Mouse (Mus musculus): ENCODE measurements around the gene Acap2. TPM values are rescaled to one million over a fixed set of nuclear protein-coding genes. Genes with fewer than 3 reads are reported as not detected.

The Acap2 gene
- 26.3 and 27.2 TPM in 2 replicates for polyA plus RNA-seq (2014; fragmentation: Nextera tagmentation; extraction: Ambion mirVana)

DNA sequence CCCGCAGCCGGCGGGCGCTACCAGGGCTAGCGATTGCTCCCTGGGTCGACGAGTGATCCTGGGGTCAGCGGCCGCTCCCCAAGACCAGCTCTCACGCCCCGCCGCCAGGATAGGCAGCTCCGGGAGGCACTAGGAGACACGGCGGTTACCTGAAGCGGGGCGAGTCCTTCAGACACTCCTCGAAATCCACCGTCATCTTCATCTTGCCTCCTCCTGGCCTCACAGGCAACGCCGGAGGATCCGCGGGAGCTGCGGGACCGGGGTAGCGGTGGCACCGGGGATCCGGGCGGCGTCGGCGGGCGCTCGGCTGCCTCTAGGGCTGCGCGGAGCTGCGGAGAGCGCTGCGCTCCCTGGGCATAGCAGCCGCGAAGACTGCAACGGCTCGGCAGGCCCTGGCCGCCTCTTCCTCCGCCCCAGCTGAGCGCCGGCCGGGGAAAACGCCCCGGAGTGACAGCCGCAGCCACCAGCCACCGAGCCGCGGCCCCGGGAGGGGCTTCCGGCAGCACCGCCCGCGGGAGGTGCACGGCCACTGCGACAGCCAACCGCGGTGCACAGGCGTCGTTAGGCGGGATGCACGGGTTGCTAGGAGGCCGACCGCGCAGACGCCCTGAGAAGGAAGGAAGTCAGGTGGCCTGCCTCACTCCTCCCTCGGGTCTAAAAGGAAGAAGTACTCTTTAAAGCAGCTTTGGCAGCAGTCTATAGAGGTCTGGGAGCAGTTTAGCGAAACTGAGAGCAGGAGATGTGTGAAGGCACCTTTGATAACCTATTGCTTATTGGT is at the start of gene Acap2:
Gene Acap2, minus strand, starts transcription at position 456 of the 778 bp plus-strand sequence.
- no peaks in the 10 kb centered on the region for H3K27me3 ChIP-seq (replicated peaks; ENCODE audit: control insufficient read depth, insufficient read depth, low read length)
- H3K4me3 ChIP-seq (ENCODE audit: low read depth, low read length), result peak within 1 kb of the TSS; percentile 94
- peak within 1 kb of the TSS; percentile 95 for H3K27ac ChIP-seq (replicated peaks; ENCODE audit: low read depth, low read length)
- peaks cover 13% of the 10 kb centered on the region; the same call in 1 of the 2 replicates for H3K4me1 ChIP-seq (ENCODE audit: control insufficient read depth, insufficient read depth, low read length)
- peak; percentile 99 for DNase-seq (ENCODE audit: low spot score)
- no peaks in the 10 kb centered on the region for H3K36me3 ChIP-seq (ENCODE audit: control insufficient read depth, insufficient read depth, low read length)
- ATAC-seq (ENCODE audit: low read depth), result peak; percentile 99
- peak within 1 kb of the TSS; percentile 83 for H3K4me2 ChIP-seq (ENCODE audit: low read depth, low read length)
- WGBS, result under 1% methylated on average over 30 of the region's 73 CpGs
- no peaks in the 10 kb centered on the region for H3K9me3 ChIP-seq (ENCODE audit: control insufficient read depth, low read length)
- H3K9ac ChIP-seq (ENCODE audit: low read depth, low read length), result peak within 1 kb of the TSS; percentile 94

DNA sequence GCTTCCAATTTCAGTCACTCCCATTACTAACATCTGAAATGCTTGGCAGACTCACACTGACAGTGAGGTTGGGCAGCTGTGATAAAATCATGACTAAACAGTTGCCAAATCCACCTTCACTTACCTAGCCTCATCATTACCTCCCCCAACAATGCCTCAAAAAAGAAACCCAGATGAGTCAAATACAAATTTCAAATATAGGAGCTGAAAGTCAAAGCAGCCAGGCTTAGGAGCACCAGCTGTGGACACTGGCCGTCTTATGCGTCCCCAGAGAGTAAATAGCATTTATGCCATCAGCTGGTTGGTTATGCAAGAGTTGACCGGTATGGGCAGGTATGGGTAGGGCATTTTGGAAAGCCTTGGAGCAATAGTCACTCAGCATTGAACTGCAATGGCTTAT is 48.4 kb upstream of the Acap2 start:
- Histone ChIP-seq H3K9me3 (ENCODE audit: control insufficient read depth, low read length) (no peaks in the 10 kb centered on the region), H3K4me2 (ENCODE audit: low read depth, low read length) (no peak overlapping the region), H3K36me3 (ENCODE audit: control insufficient read depth, insufficient read depth, low read length) (peaks cover 17% of the 10 kb centered on the region), H3K9ac (ENCODE audit: low read depth, low read length) (no peak overlapping the region), H3K4me3 (ENCODE audit: low read depth, low read length) (no peak overlapping the region), H3K27me3 (replicated peaks; ENCODE audit: control insufficient read depth, insufficient read depth, low read length) (no peaks in the 10 kb centered on the region), H3K4me1 (ENCODE audit: control insufficient read depth, insufficient read depth, low read length) (no peaks in the 10 kb centered on the region), H3K27ac (replicated peaks; ENCODE audit: low read depth, low read length) (no peak overlapping the region)
- WGBS, result 86% methylated on average over 3 of the region's 3 CpGs
- no peak for ATAC-seq (ENCODE audit: low read depth)
- no peak for DNase-seq (ENCODE audit: low spot score)

DNA sequence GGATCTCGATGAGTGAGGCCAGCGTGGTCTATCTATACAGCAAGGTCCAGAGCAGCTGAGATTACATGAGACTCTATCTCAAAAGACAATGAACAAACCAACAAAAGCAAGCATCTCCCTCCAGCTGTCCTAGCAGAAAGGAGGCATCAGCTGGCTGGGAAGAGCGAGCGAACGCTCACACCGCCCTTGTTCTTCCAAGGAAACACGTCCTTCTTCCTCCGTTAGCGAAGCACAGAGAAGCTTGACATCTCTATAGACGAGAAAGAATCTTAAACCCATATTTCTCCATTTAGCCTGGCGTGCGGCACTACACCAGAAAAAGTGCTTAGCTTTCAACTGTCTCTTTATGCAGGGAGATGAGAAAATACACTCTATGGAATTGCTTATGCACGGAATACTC is 47.7 kb upstream of the Acap2 start:
- H3K9ac ChIP-seq (ENCODE audit: low read depth, low read length), result no peak overlapping the region
- no peaks in the 10 kb centered on the region for H3K9me3 ChIP-seq (ENCODE audit: control insufficient read depth, low read length)
- no peak overlapping the region for H3K4me3 ChIP-seq (ENCODE audit: low read depth, low read length)
- WGBS, result 90% methylated on average over 13 of the region's 13 CpGs
- H3K4me2 ChIP-seq (ENCODE audit: low read depth, low read length), result no peak overlapping the region
- H3K36me3 ChIP-seq (ENCODE audit: control insufficient read depth, insufficient read depth, low read length), result peaks cover 17% of the 10 kb centered on the region
- ATAC-seq (ENCODE audit: low read depth) (no peak), DNase-seq (ENCODE audit: low spot score) (no peak)
- H3K27me3 ChIP-seq (replicated peaks; ENCODE audit: control insufficient read depth, insufficient read depth, low read length), result no peaks in the 10 kb centered on the region
- no peak overlapping the region for H3K27ac ChIP-seq (replicated peaks; ENCODE audit: low read depth, low read length)
- H3K4me1 ChIP-seq (ENCODE audit: control insufficient read depth, insufficient read depth, low read length), result no peaks in the 10 kb centered on the region

DNA sequence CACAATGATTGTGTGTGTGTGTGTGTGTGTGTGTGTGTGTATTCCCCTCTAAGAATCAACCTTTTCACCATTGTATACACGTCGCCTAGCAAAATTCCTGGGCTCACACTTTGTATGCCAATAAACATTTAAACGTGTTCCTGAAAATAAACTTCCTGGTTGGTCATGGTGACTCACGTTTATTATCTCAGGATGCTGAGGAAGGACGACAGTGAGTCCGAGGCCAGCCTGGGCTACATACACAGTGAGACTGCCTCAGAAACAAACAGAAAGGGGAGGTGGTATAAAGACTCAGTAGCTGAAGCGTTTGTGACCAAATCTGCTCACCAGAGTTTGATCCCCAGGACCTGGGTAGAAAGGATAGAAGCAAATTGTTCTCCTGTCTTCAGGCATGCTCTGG is 46.4 kb upstream of the Acap2 start:
- H3K9ac ChIP-seq (ENCODE audit: low read depth, low read length), result no peak overlapping the region
- no peaks in the 10 kb centered on the region for H3K4me1 ChIP-seq (ENCODE audit: control insufficient read depth, insufficient read depth, low read length)
- DNase-seq (ENCODE audit: low spot score) (no peak), ATAC-seq (ENCODE audit: low read depth) (no peak)
- H3K27me3 ChIP-seq (replicated peaks; ENCODE audit: control insufficient read depth, insufficient read depth, low read length), result no peaks in the 10 kb centered on the region
- 84% methylated on average over 7 of the region's 7 CpGs for WGBS
- H3K36me3 ChIP-seq (ENCODE audit: control insufficient read depth, insufficient read depth, low read length), result peaks cover 11% of the 10 kb centered on the region
- H3K27ac ChIP-seq (replicated peaks; ENCODE audit: low read depth, low read length), result no peak overlapping the region
- no peak overlapping the region for H3K4me3 ChIP-seq (ENCODE audit: low read depth, low read length)
- H3K9me3 ChIP-seq (ENCODE audit: control insufficient read depth, low read length), result no peaks in the 10 kb centered on the region
- H3K4me2 ChIP-seq (ENCODE audit: low read depth, low read length), result no peak overlapping the region

DNA sequence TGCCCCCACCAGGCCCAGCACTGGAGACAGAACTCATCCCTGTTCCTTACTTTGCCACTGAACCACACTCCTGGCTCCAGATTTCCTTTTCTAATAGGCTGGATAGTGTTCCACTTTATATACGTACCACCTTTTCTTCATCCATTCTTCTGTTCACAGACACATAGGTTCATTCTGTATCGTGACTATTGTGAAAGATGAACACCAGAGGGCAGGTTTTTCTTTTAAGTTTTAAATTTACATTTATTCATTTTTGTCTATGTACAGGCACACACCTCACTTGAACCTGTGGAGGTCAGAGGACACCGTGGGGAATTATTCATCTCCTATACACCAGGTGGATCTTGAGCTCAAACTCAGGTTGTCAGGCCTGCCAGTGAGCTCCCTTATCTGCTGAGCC is 43.0 kb upstream of the Acap2 start:
- H3K4me1 ChIP-seq (ENCODE audit: control insufficient read depth, insufficient read depth, low read length), result no peaks in the 10 kb centered on the region
- DNase-seq (ENCODE audit: low spot score), result no peak
- ATAC-seq (ENCODE audit: low read depth), result no peak
- no peak overlapping the region for H3K9ac ChIP-seq (ENCODE audit: low read depth, low read length)
- no peak overlapping the region for H3K4me3 ChIP-seq (ENCODE audit: low read depth, low read length)
- H3K4me2 ChIP-seq (ENCODE audit: low read depth, low read length), result no peak overlapping the region
- H3K36me3 ChIP-seq (ENCODE audit: control insufficient read depth, insufficient read depth, low read length), result no peaks in the 10 kb centered on the region
- no peaks in the 10 kb centered on the region for H3K9me3 ChIP-seq (ENCODE audit: control insufficient read depth, low read length)
- no peaks in the 10 kb centered on the region for H3K27me3 ChIP-seq (replicated peaks; ENCODE audit: control insufficient read depth, insufficient read depth, low read length)
- WGBS, result 77% methylated on average over 3 of the region's 3 CpGs
- no peak overlapping the region for H3K27ac ChIP-seq (replicated peaks; ENCODE audit: low read depth, low read length)

DNA sequence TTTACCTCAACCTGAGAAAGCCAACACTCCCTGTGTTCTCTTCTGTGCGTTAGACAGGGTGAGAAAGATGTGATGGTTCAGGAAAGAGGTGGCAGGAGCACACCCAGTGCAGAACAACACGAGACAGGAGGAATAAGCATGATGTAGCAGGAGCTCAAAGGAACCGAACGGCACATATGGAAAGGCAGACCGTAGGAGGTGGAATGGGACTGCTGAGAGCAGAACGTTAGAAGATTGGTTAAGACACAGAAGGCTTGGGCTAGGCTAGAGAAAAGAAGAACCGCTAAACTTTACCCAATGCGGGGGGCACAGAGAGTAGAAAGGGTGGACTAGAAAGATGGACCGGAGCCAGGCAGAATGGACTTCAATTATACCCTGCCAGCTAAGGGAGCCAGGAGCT is 40.4 kb upstream of the Acap2 start:
- 80% methylated on average over 9 of the region's 9 CpGs for WGBS
- H3K27me3 ChIP-seq (replicated peaks; ENCODE audit: control insufficient read depth, insufficient read depth, low read length), result no peaks in the 10 kb centered on the region
- no peak overlapping the region for H3K27ac ChIP-seq (replicated peaks; ENCODE audit: low read depth, low read length)
- H3K36me3 ChIP-seq (ENCODE audit: control insufficient read depth, insufficient read depth, low read length), result no peaks in the 10 kb centered on the region
- H3K4me3 ChIP-seq (ENCODE audit: low read depth, low read length), result no peak overlapping the region
- H3K9me3 ChIP-seq (ENCODE audit: control insufficient read depth, low read length), result no peaks in the 10 kb centered on the region
- H3K9ac ChIP-seq (ENCODE audit: low read depth, low read length), result no peak overlapping the region
- no peak overlapping the region for H3K4me2 ChIP-seq (ENCODE audit: low read depth, low read length)
- DNase-seq (ENCODE audit: low spot score) (no peak), ATAC-seq (ENCODE audit: low read depth) (no peak)
- no peaks in the 10 kb centered on the region for H3K4me1 ChIP-seq (ENCODE audit: control insufficient read depth, insufficient read depth, low read length)

DNA sequence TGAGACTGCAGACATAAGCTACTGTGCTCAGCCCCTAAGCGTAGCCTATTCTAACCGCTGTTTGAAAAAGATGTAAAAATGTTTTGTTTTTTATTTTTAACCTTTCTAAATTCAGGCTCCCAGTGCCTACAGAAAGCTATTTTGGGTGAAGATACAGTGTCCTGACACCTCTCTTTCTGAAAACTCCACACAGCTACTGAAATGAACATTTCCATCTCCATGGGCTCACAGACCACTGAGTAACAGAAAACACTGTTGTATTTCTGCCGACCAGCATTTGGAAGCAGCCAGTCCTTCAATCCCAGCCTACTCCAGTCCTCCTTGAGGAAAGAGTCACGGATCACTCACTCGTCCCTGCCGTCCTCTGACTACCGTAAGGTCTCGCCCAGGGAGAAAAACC is 39.5 kb upstream of the Acap2 start:
- H3K4me1 ChIP-seq (ENCODE audit: control insufficient read depth, insufficient read depth, low read length), result peaks cover 5% of the 10 kb centered on the region; the same call in 1 of the 2 replicates
- H3K4me3 ChIP-seq (ENCODE audit: low read depth, low read length), result no peak overlapping the region
- H3K4me2 ChIP-seq (ENCODE audit: low read depth, low read length), result no peak overlapping the region
- H3K9me3 ChIP-seq (ENCODE audit: control insufficient read depth, low read length), result no peaks in the 10 kb centered on the region
- WGBS, result 91% methylated on average over 8 of the region's 8 CpGs
- H3K36me3 ChIP-seq (ENCODE audit: control insufficient read depth, insufficient read depth, low read length), result no peaks in the 10 kb centered on the region
- DNase-seq (ENCODE audit: low spot score), result no peak
- no peak overlapping the region for H3K9ac ChIP-seq (ENCODE audit: low read depth, low read length)
- H3K27ac ChIP-seq (replicated peaks; ENCODE audit: low read depth, low read length), result no peak overlapping the region
- H3K27me3 ChIP-seq (replicated peaks; ENCODE audit: control insufficient read depth, insufficient read depth, low read length), result no peaks in the 10 kb centered on the region
- ATAC-seq (ENCODE audit: low read depth), result no peak

DNA sequence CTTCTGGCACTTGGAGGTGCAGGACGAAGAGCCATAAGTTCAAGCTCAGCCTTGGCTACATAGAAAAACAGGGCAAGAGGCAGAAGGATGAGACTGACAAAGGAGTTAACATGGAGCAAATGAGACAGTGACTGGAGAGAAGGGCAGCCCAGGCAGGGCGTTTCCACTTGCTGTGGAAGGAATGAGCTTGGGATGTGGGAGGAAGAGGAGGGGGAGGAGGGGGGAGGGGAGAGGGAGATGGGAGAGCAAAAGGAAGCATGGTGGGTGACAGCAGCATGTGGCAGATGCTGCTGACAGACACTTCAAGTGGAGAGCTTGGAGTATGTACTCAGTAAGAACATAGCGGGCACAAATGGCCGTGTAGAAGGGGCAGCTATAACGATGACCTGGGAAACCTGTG is 37.2 kb upstream of the Acap2 start:
- Histone ChIP-seq H3K4me3 (ENCODE audit: low read depth, low read length) (no peak overlapping the region), H3K9me3 (ENCODE audit: control insufficient read depth, low read length) (no peaks in the 10 kb centered on the region), H3K9ac (ENCODE audit: low read depth, low read length) (no peak overlapping the region), H3K4me2 (ENCODE audit: low read depth, low read length) (no peak overlapping the region), H3K27me3 (replicated peaks; ENCODE audit: control insufficient read depth, insufficient read depth, low read length) (no peaks in the 10 kb centered on the region), H3K27ac (replicated peaks; ENCODE audit: low read depth, low read length) (no peak overlapping the region), H3K4me1 (ENCODE audit: control insufficient read depth, insufficient read depth, low read length) (peaks cover 19% of the 10 kb centered on the region; the same call in 1 of the 2 replicates), H3K36me3 (ENCODE audit: control insufficient read depth, insufficient read depth, low read length) (no peaks in the 10 kb centered on the region)
- no peak for DNase-seq (ENCODE audit: low spot score)
- ATAC-seq (ENCODE audit: low read depth), result no peak
- 67% methylated on average over 5 of the region's 5 CpGs for WGBS
